Mouse (Mus musculus): ENCODE results near the gene Plrg1. TPM values are rescaled to one million over a fixed set of nuclear protein-coding genes. Genes with fewer than 3 reads are reported as not detected.

The Plrg1 gene
- 28.4 TPM for polyA plus RNA-seq (2014; fragmentation: Illumina TruSeq; extraction: RNeasy Lipid Tissue Mini Kit (QIAGEN cat#74804); ENCODE audit: low read depth, low replicate concordance)

GRCm38 (mm10) chr3:83055281-83056038 is at the start of gene Plrg1:
Gene Plrg1 (plus strand): TSS chr3:83055522.

GRCm38 (mm10) chr3:83007557-83007956 is 47.8 kb upstream of the Plrg1 start, which contains the start of gene Fgg:
Gene Fgg (plus strand): TSS chr3:83007724.

GRCm38 (mm10) chr3:83025475-83026301 is 29.6 kb upstream of the Plrg1 start, which contains the start of gene Fga:
Gene Fga (plus strand): TSS chr3:83026076.

GRCm38 (mm10) chr3:83049680-83050079 is 5.6 kb upstream of the Plrg1 start, which contains the start of gene Fgb:
Gene Fgb (minus strand): TSS chr3:83049863.

Other genes starting within 250 kb of the Plrg1 start
- gene Rbm46, start 179.0 kb upstream of the Plrg1 start, polyA plus RNA-seq (2014; fragmentation: Illumina TruSeq; extraction: RNeasy Lipid Tissue Mini Kit (QIAGEN cat#74804); ENCODE audit: low read depth, low replicate concordance), result 0.69 TPM
- 9.4 TPM for gene Lrat, start 151.5 kb upstream of the Plrg1 start, polyA plus RNA-seq (2014; fragmentation: Illumina TruSeq; extraction: RNeasy Lipid Tissue Mini Kit (QIAGEN cat#74804); ENCODE audit: low read depth, low replicate concordance)
- gene Fgg, start 47.8 kb upstream of the Plrg1 start, polyA plus RNA-seq (2014; fragmentation: Illumina TruSeq; extraction: RNeasy Lipid Tissue Mini Kit (QIAGEN cat#74804); ENCODE audit: low read depth, low replicate concordance), result 21.2 TPM
- 25.1 TPM for gene Fga, start 29.4 kb upstream of the Plrg1 start, polyA plus RNA-seq (2014; fragmentation: Illumina TruSeq; extraction: RNeasy Lipid Tissue Mini Kit (QIAGEN cat#74804); ENCODE audit: low read depth, low replicate concordance)
- 5.0 TPM for gene Fgb, start 5.7 kb upstream of the Plrg1 start, polyA plus RNA-seq (2014; fragmentation: Illumina TruSeq; extraction: RNeasy Lipid Tissue Mini Kit (QIAGEN cat#74804); ENCODE audit: low read depth, low replicate concordance)
- gene Dchs2, start 72.4 kb downstream of the Plrg1 start, polyA plus RNA-seq (2014; fragmentation: Illumina TruSeq; extraction: RNeasy Lipid Tissue Mini Kit (QIAGEN cat#74804); ENCODE audit: low read depth, low replicate concordance), result not detected

All from kidney, adult 10 weeks (tissue).